11 mouse cellular contexts compared by ENCODE assay signal in the genomic region with DNA sequence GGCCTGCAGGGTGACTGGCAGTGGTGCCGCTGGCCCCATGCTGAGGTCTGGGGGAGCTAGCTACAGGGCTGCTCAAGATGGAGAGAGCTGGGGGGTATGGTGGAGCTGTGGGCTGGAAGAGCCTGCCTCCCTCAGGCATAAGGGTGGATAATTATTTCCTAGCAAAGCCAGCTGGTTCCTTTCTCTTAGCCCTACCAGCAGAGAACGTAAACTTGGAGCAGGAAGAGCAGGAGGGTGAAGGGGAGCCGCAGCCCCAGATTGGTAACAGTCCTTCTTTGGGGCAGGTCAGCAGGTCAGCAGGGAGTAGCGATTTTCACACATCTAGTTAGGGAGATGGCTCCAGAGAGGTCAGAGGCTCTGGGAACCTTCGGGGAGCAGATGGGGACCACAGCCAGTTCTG. TPM values are rescaled to one million over a fixed set of nuclear protein-coding genes. Genes with fewer than 3 reads are reported as not detected.
DNase-seq lines count a peak whose midpoint lies in the region; ATAC-seq and TF ChIP-seq lines count a peak whose summit lies in the region.
"Had no signal": no experiment of that assay in that cellular context is flagged by ENCODE, and none has a peak within 500 bp of the region (broad histone marks: within the 10 kb centered on the region; RNA-seq: fewer than 3 reads in every experiment).

No protein-coding gene starts in this region.

- H3K27ac ChIP-seq in heart, embryonic 10.5 days: peak overlapping the region; percentile 32; the same call in 1 of the 2 replicates
- no peak overlapping the region for H3K27ac ChIP-seq in heart, embryonic 11.5 days (ENCODE audit: low read depth, low read length)
- H3K27ac ChIP-seq in midbrain, embryonic 11.5 days (ENCODE audit: low read depth, low read length): no peak overlapping the region
- no peak overlapping the region for H3K27ac ChIP-seq in midbrain, embryonic 14.5 days (replicated peaks; ENCODE audit: low read depth, low read length)
- H3K27ac ChIP-seq in limb, embryonic 14.5 days (replicated peaks; ENCODE audit: low read depth, low read length): 0 out of 2 replicates have a peak overlapping the region, but pooled peaks have one; percentile 49
- H3K27ac ChIP-seq: liver, embryonic 14.5 days had no signal

- H3K36me3 ChIP-seq in heart, embryonic 10.5 days: peaks cover 55% of the 10 kb centered on the region
- H3K36me3 ChIP-seq in heart, embryonic 11.5 days (ENCODE audit: control insufficient read depth, insufficient read depth, low read length): peaks cover 16% of the 10 kb centered on the region
- no peaks in the 10 kb centered on the region; the same call in 1 of the 2 replicates for H3K36me3 ChIP-seq in midbrain, embryonic 11.5 days (ENCODE audit: control insufficient read depth, insufficient read depth, low read length)
- peaks cover 26% of the 10 kb centered on the region for H3K36me3 ChIP-seq in midbrain, embryonic 14.5 days (ENCODE audit: control insufficient read depth, insufficient read depth, low read length)
- peaks cover 44% of the 10 kb centered on the region for H3K36me3 ChIP-seq in limb, embryonic 14.5 days (ENCODE audit: control insufficient read depth, insufficient read depth, low read length)

- no peak for TF ChIP-seq POLR2A in limb, embryonic 14.5 days (IDR thresholded peaks at IDR 0.05; ENCODE audit: borderline replicate concordance, extremely low read depth, insufficient read depth, insufficient read length)

- H3K4me1 ChIP-seq in heart, embryonic 10.5 days: peaks cover 42% of the 10 kb centered on the region
- H3K4me1 ChIP-seq in heart, embryonic 11.5 days (ENCODE audit: control insufficient read depth, insufficient read depth, low read length): peaks cover 11% of the 10 kb centered on the region
- H3K4me1 ChIP-seq in midbrain, embryonic 11.5 days (ENCODE audit: control insufficient read depth, insufficient read depth, low read length): peaks cover 3% of the 10 kb centered on the region; the same call in 1 of the 2 replicates
- H3K4me1 ChIP-seq in midbrain, embryonic 14.5 days (ENCODE audit: control insufficient read depth, insufficient read depth, low read length): no peaks in the 10 kb centered on the region
- H3K4me1 ChIP-seq in limb, embryonic 14.5 days (ENCODE audit: control insufficient read depth, insufficient read depth, low read length): peaks cover 3% of the 10 kb centered on the region; the same call in 1 of the 2 replicates

- ATAC-seq in heart, embryonic 11.5 days (replicated peaks; ENCODE audit: insufficient number of reproducible peaks, low FRiP score, low TSS enrichment): no peak
- no peak for ATAC-seq in midbrain, embryonic 11.5 days (ENCODE audit: low FRiP score)
- ATAC-seq in midbrain, embryonic 14.5 days (ENCODE audit: low FRiP score, low TSS enrichment): no peak
- no peak for ATAC-seq in limb, embryonic 14.5 days (ENCODE audit: low FRiP score, low read depth)
- ATAC-seq in cerebellum, adult (ENCODE audit: insufficient number of reproducible peaks, low FRiP score, low TSS enrichment): no peak

- H3K9me3 ChIP-seq in heart, embryonic 10.5 days: no peaks in the 10 kb centered on the region
- no peaks in the 10 kb centered on the region for H3K9me3 ChIP-seq in heart, embryonic 11.5 days (replicated peaks; ENCODE audit: control insufficient read depth, low read length)
- no peaks in the 10 kb centered on the region for H3K9me3 ChIP-seq in midbrain, embryonic 11.5 days (ENCODE audit: control insufficient read depth, low read length)
- H3K9me3 ChIP-seq in midbrain, embryonic 14.5 days (ENCODE audit: control insufficient read depth, low read length): no peaks in the 10 kb centered on the region
- no peaks in the 10 kb centered on the region for H3K9me3 ChIP-seq in limb, embryonic 14.5 days (ENCODE audit: control insufficient read depth, low read length)

- H3K27me3 ChIP-seq in heart, embryonic 10.5 days (ENCODE audit: insufficient read depth, poor library complexity, severe bottlenecking): no peaks in the 10 kb centered on the region
- H3K27me3 ChIP-seq in heart, embryonic 11.5 days (ENCODE audit: control insufficient read depth, insufficient read depth, low read length): no peaks in the 10 kb centered on the region
- no peaks in the 10 kb centered on the region for H3K27me3 ChIP-seq in midbrain, embryonic 11.5 days (ENCODE audit: control insufficient read depth, insufficient read depth, low read length)
- no peaks in the 10 kb centered on the region for H3K27me3 ChIP-seq in midbrain, embryonic 14.5 days (ENCODE audit: control insufficient read depth, insufficient read depth, low read length)
- no peaks in the 10 kb centered on the region for H3K27me3 ChIP-seq in limb, embryonic 14.5 days (ENCODE audit: control insufficient read depth, insufficient read depth, low read length)

- WGBS in heart, embryonic 10.5 days: 43% methylated on average over 5 of the region's 5 CpGs
- WGBS in heart, embryonic 11.5 days (ENCODE audit: insufficient replicate concordance): 22% methylated on average over 5 of the region's 5 CpGs
- 58% methylated on average over 5 of the region's 5 CpGs for WGBS in midbrain, embryonic 11.5 days
- WGBS in midbrain, embryonic 14.5 days: 58% methylated on average over 5 of the region's 5 CpGs
- WGBS in limb, embryonic 14.5 days: 19% methylated on average over 5 of the region's 5 CpGs

- DNase-seq in heart, embryonic 10.5 days (ENCODE audit: low spot score): no peak
- peak; percentile 79 for DNase-seq in midbrain, embryonic 11.5 days (ENCODE audit: low spot score, missing footprints)
- DNase-seq in midbrain, embryonic 14.5 days: no peak
- no peak for DNase-seq in limb, embryonic 14.5 days (ENCODE audit: low spot score)
- DNase-seq in thymus, postnatal 14 days: no peak
- no peak for DNase-seq in left cerebral cortex, adult 9 months (ENCODE audit: low spot score in 2 of 2)
- DNase-seq: kidney, adult 18-20 months; thymus, postnatal 36 days had no signal

- H3K9ac ChIP-seq in heart, embryonic 11.5 days (ENCODE audit: low read depth, low read length): no peak overlapping the region
- H3K9ac ChIP-seq in midbrain, embryonic 11.5 days (ENCODE audit: low read length): no peak overlapping the region
- no peak overlapping the region for H3K9ac ChIP-seq in midbrain, embryonic 14.5 days (replicated peaks; ENCODE audit: low read length)
- no peak overlapping the region; the same call in 1 of the 2 replicates for H3K9ac ChIP-seq in limb, embryonic 14.5 days (ENCODE audit: low read depth, low read length, severe bottlenecking)
- H3K9ac ChIP-seq: liver, embryonic 14.5 days had no signal

- no peak overlapping the region for H3K4me3 ChIP-seq in heart, embryonic 10.5 days
- no peak overlapping the region for H3K4me3 ChIP-seq in heart, embryonic 11.5 days (ENCODE audit: low read depth, low read length)
- H3K4me3 ChIP-seq in midbrain, embryonic 11.5 days (ENCODE audit: low read depth, low read length): no peak overlapping the region
- H3K4me3 ChIP-seq in midbrain, embryonic 14.5 days (replicated peaks; ENCODE audit: low read depth, low read length): no peak overlapping the region
- H3K4me3 ChIP-seq in limb, embryonic 14.5 days (replicated peaks; ENCODE audit: low read length): no peak overlapping the region

- no peak overlapping the region for H3K4me2 ChIP-seq in heart, embryonic 11.5 days
- no peak overlapping the region for H3K4me2 ChIP-seq in midbrain, embryonic 11.5 days
- H3K4me2 ChIP-seq in midbrain, embryonic 14.5 days (ENCODE audit: low read length): no peak overlapping the region
- no peak overlapping the region for H3K4me2 ChIP-seq in limb, embryonic 14.5 days (replicated peaks; ENCODE audit: low read depth, low read length, severe bottlenecking)

RNA-seq across cellular contexts. Expression of a gene that starts 44.4 kb away (rescaled TPM):
- polyA plus RNA-seq in heart, embryonic 10.5 days (2016; fragmentation: Nextera tagmentation; extraction: Ambion mirVana): 148 and 154 TPM in 2 replicates
- polyA plus RNA-seq in heart, embryonic 11.5 days (2014; fragmentation: Nextera tagmentation; extraction: Ambion mirVana): 55.1 and 60.1 TPM in 2 replicates
- polyA plus RNA-seq in midbrain, embryonic 11.5 days (2014; fragmentation: Nextera tagmentation; extraction: Ambion mirVana): 49.6 and 56.5 TPM in 2 replicates
- polyA plus RNA-seq in midbrain, embryonic 14.5 days (2014; fragmentation: Nextera tagmentation; extraction: Ambion mirVana): 53.9 and 65.3 TPM in 2 replicates
- polyA plus RNA-seq in limb, embryonic 14.5 days (2012; rRNA removed): 48.7 and 53.1 TPM in 2 replicates
- 74.5 and 84.4 TPM in 2 replicates for polyA plus RNA-seq in limb, embryonic 14.5 days (2014; fragmentation: Nextera tagmentation; extraction: Ambion mirVana)

Comparison
In these comparisons a context has a peak if more than half of its experiments do, and no peak if none do; other contexts are left out.
1. H3K27ac ChIP-seq: peak in heart, embryonic 10.5 days (single experiment) and limb, embryonic 14.5 days (single experiment); none in heart, embryonic 11.5 days (single experiment), midbrain, embryonic 11.5 days (single experiment) and midbrain, embryonic 14.5 days (single experiment).